Mouse (Mus musculus) embryonic stem cell, embryonic (primary cell): ENCODE measurements around the gene Suox.

Source experiments
- CTCF ChIA-PET, 4 experiments: fragments of 300-600 bp in 2 of 4; fragments of 350-600 bp in 2 of 4; sonication (Branson Sonifier 250); formaldehyde crosslinking; loops; one replicate each; lab custom pipeline; 2022; ENCODE audit warnings: inconsistent platforms in 2 of 4; lab: Charles Lee
- POLR2A ChIA-PET, 4 experiments: fragments of 300-600 bp in 2 of 4; fragments of 350-600 bp in 2 of 4; sonication (Branson Sonifier 250); formaldehyde crosslinking; loops; one replicate each; lab custom pipeline; 2022; ENCODE audit warnings: antibody characterized with exemption in 4 of 4, inconsistent platforms in 1 of 4; lab: Charles Lee

Gene Suox

GRCm38 (mm10) chr10:128646139-128647089 is 27.5 kb downstream of the Suox start:
- POLR2A ChIA-PET = interaction anchor here (0.6 to 6.9 kb wide), 29 partner anchors 9 to 451 kb away, joined by 3 to 48 read pairs (median 4); partner anchors contain the start of genes Pa2g4 (in 2 of the 4), Suox (in 2 of the 4) and Rab5b (in 1 of the 4)
- CTCF ChIA-PET = interaction anchor here in 2 of 4 experiments (0.5 to 0.8 kb wide), 3 partner anchors 8 to 50 kb away, joined by 3 to 7 read pairs (median 6); partner anchors contain the start of gene Rab5b (in 1 of the 2)

- ChIA-PET CTCF (interaction anchor here (0.6 to 1.2 kb wide), 6 partner anchors 8 to 33 kb away, joined by 3 to 6 read pairs (median 3); no protein-coding TSS in a partner anchor), POLR2A (interaction anchor here (0.5 to 6.9 kb wide), 24 partner anchors 9 to 557 kb away, joined by 3 to 48 read pairs (median 4); partner anchors contain the start of genes Suox (in 2 of the 4), Pa2g4 (in 1 of the 4), Rps26 (in 1 of the 4) and Zc3h10 (in 1 of the 4))
Measured at GRCm38 (mm10) chr10:128645111-128646011, 28.5 kb downstream of the Suox start, which contains the start of gene Ikzf4. Ikzf4 (minus strand) TSS chr10:128645991.

GRCm38 (mm10) chr10:128642749-128643148 is 31.1 kb downstream of the Suox start:
- ChIA-PET POLR2A (interaction anchor here in 2 of 4 experiments (1.0 to 6.9 kb wide), 14 partner anchors 10 to 162 kb away, joined by 3 to 48 read pairs (median 4); partner anchors contain the start of genes Rab5b (in 1 of the 2) and Suox (in 1 of the 2)), CTCF (interaction anchor here in 2 of 4 experiments (0.5 to 0.6 kb wide), 2 partner anchors 46 to 266 kb away, joined by 3 read pairs; no protein-coding TSS in a partner anchor)

GRCm38 (mm10) chr10:128641871-128642270 is 32.0 kb downstream of the Suox start:
- ChIA-PET CTCF (interaction anchor here in 2 of 4 experiments (0.7 kb wide), 2 partner anchors 19 to 267 kb away, joined by 5 read pairs; no protein-coding TSS in a partner anchor), POLR2A (interaction anchor here in 3 of 4 experiments (0.6 to 6.9 kb wide), 13 partner anchors 9 to 160 kb away, joined by 3 to 48 read pairs (median 5); no protein-coding TSS in a partner anchor)

- ChIA-PET POLR2A (interaction anchor here in 3 of 4 experiments (0.7 to 6.9 kb wide), 8 partner anchors 8 to 136 kb away, joined by 3 to 48 read pairs (median 5); partner anchors contain the start of gene Rab5b (in 1 of the 3)), CTCF (interaction anchor here in 3 of 4 experiments (0.6 to 0.8 kb wide), 4 partner anchors 28 to 1832 kb away, joined by 3 to 5 read pairs (median 4); no protein-coding TSS in a partner anchor)
Measured at GRCm38 (mm10) chr10:128640891-128641290, 33.0 kb downstream of the Suox start.

GRCm38 (mm10) chr10:128639999-128640398 is 33.9 kb downstream of the Suox start:
- POLR2A ChIA-PET = interaction anchor here in 2 of 4 experiments (0.5 to 2.5 kb wide), 7 partner anchors 8 to 41 kb away, joined by 3 to 15 read pairs (median 4); partner anchors contain the start of gene Rps26 (in 1 of the 2)
- CTCF ChIA-PET = no interaction called here

- ChIA-PET POLR2A (interaction anchor here in 3 of 4 experiments (0.6 to 7.2 kb wide), 22 partner anchors 8 to 1666 kb away, joined by 3 to 99 read pairs (median 4); partner anchors contain the start of genes Ikzf4 (in 2 of the 3), Pa2g4 (in 1 of the 3), Rps26 (in 1 of the 3) and Suox (in 1 of the 3)), CTCF (interaction anchor here in 1 of 4 experiments (0.6 to 1.7 kb wide), 3 partner anchors 15 to 1099 kb away, joined by 3 to 4 read pairs (median 3); no protein-coding TSS in a partner anchor)
Measured at GRCm38 (mm10) chr10:128637011-128637410, 36.9 kb downstream of the Suox start.

GRCm38 (mm10) chr10:128636561-128636960 is 37.3 kb downstream of the Suox start:
- CTCF ChIA-PET = interaction anchor here in 2 of 4 experiments (0.6 to 1.7 kb wide), 5 partner anchors 14 to 1099 kb away, joined by 3 to 4 read pairs (median 3); no protein-coding TSS in a partner anchor
- POLR2A ChIA-PET = interaction anchor here (0.5 to 7.2 kb wide), 27 partner anchors 8 to 1666 kb away, joined by 3 to 99 read pairs (median 3); partner anchors contain the start of genes Ikzf4 (in 2 of the 4), Pa2g4 (in 1 of the 4), Rps26 (in 1 of the 4) and Suox (in 1 of the 4)

- CTCF ChIA-PET = interaction anchor here in 1 of 4 experiments (0.6 to 1.7 kb wide), 4 partner anchors 13 to 1452 kb away, joined by 3 to 6 read pairs (median 4); no protein-coding TSS in a partner anchor
Measured at GRCm38 (mm10) chr10:128635697-128636096, 38.2 kb downstream of the Suox start.

GRCm38 (mm10) chr10:128631571-128631970 is 42.3 kb downstream of the Suox start:
- ChIA-PET CTCF (interaction anchor here (0.5 to 1.3 kb wide), 7 partner anchors 10 to 142 kb away, joined by 3 to 4 read pairs (median 3); partner anchors contain the start of gene Suox (in 1 of the 4)), POLR2A (interaction anchor here (0.5 to 7.2 kb wide), 58 partner anchors 9 to 1614 kb away, joined by 3 to 99 read pairs (median 4); partner anchors contain the start of genes Suox (in 3 of the 4), Zc3h10 (in 3 of the 4), Esyt1 (in 2 of the 4) and Ikzf4 (in 2 of the 4))

More at GRCm38 (mm10) chr10:128635697-128636096, 38.2 kb downstream of the Suox start:
- POLR2A ChIA-PET = interaction anchor here in 3 of 4 experiments (0.6 to 7.2 kb wide), 21 partner anchors 9 to 908 kb away, joined by 3 to 99 read pairs (median 4); partner anchors contain the start of genes Ikzf4 (in 2 of the 3), Pa2g4 (in 1 of the 3) and Rps26 (in 1 of the 3)

GRCm38 (mm10) chr10:128630306-128630705 is 43.6 kb downstream of the Suox start:
- POLR2A ChIA-PET = interaction anchor here in 3 of 4 experiments (0.6 to 5.4 kb wide), 4 partner anchors 14 to 394 kb away, joined by 4 to 48 read pairs (median 5); partner anchors contain the start of gene Ikzf4 (in 1 of the 3)
- CTCF ChIA-PET = interaction anchor here in 1 of 4 experiments (1.2 kb wide), 1 partner anchor 8 kb away, joined by 4 read pairs; no protein-coding TSS in a partner anchor

- CTCF ChIA-PET = interaction anchor here in 1 of 4 experiments (1.2 kb wide), 1 partner anchor 45 kb away, joined by 3 read pairs; no protein-coding TSS in a partner anchor
Measured at GRCm38 (mm10) chr10:128629746-128630145, 44.1 kb downstream of the Suox start.

GRCm38 (mm10) chr10:128627398-128628317 is 46.2 kb downstream of the Suox start:
- CTCF ChIA-PET = interaction anchor here in 3 of 4 experiments (0.5 to 0.7 kb wide), 5 partner anchors 11 to 47 kb away, joined by 3 to 7 read pairs (median 3); no protein-coding TSS in a partner anchor
- POLR2A ChIA-PET = interaction anchor here in 2 of 4 experiments (0.6 to 2.7 kb wide), 7 partner anchors 14 to 828 kb away, joined by 3 to 6 read pairs (median 5); partner anchors contain the start of gene Pa2g4 (in 1 of the 2)

More at GRCm38 (mm10) chr10:128629746-128630145, 44.1 kb downstream of the Suox start:
- POLR2A ChIA-PET = interaction anchor here in 2 of 4 experiments (0.6 to 5.4 kb wide), 5 partner anchors 9 to 393 kb away, joined by 3 to 48 read pairs (median 5); partner anchors contain the start of gene Ikzf4 (in 1 of the 2)
